Mouse (Mus musculus) limb, embryonic 11.5 days (tissue): ENCODE results near the gene Cd300lg. TPM values are rescaled to one million over a fixed set of nuclear protein-coding genes. Genes with fewer than 3 reads are reported as not detected.

ENCODE experiments used
- ATAC-seq: fragments of 200-750 bp; cut with Nextera tagmentation; 2 replicates; pipeline ENCODE4 v1.8.0; 2017; ENCODE audit warnings: low read depth; ENCODE audit not compliant: insufficient number of reproducible peaks, low FRiP score, low TSS enrichment
- DNase-seq: peaks from one replicate; pipeline ENCODE4 v3.0.0-alpha.2; 2015; ENCODE audit warnings: low spot score
- H3K27ac ChIP-seq: fragments of 300-500 bp; sonication (generic); replicated peaks from 2 replicates; pipeline ENCODE4 v1.5.1; 2014; ENCODE audit warnings: low read depth, mild to moderate bottlenecking, low read length
- H3K27me3 ChIP-seq: fragments of 300-500 bp; sonication (generic); 2 replicates; pipeline ENCODE4 v1.6.1; 2014; ENCODE audit warnings: mild to moderate bottlenecking, low read length, mixed read lengths; ENCODE audit not compliant: control insufficient read depth, insufficient read depth
- H3K36me3 ChIP-seq: fragments of 300-500 bp; sonication (generic); 2 replicates; pipeline ENCODE4 v1.6.1; 2014; ENCODE audit warnings: mild to moderate bottlenecking, low read length, moderate library complexity, mixed read lengths; ENCODE audit not compliant: control insufficient read depth, insufficient read depth
- H3K4me1 ChIP-seq: fragments of 300-500 bp; sonication (generic); 2 replicates; pipeline ENCODE4 v1.6.1; 2014; ENCODE audit warnings: low read length, mixed read lengths; ENCODE audit not compliant: control insufficient read depth, insufficient read depth
- H3K4me2 ChIP-seq: fragments of 300-500 bp; sonication (generic); 2 replicates; pipeline ENCODE4 v1.6.1; 2014; ENCODE audit warnings: low read depth, mild to moderate bottlenecking, moderate library complexity; ENCODE audit not compliant: severe bottlenecking
- H3K4me3 ChIP-seq: fragments of 300-500 bp; sonication (generic); 2 replicates; pipeline ENCODE4 v1.5.1; 2014; ENCODE audit warnings: low read depth, low read length
- H3K9ac ChIP-seq: fragments of 300-500 bp; sonication (generic); 2 replicates; pipeline ENCODE4 v1.6.1; 2014; ENCODE audit warnings: mild to moderate bottlenecking, low read length
- H3K9me3 ChIP-seq: fragments of 300-500 bp; sonication (generic); 2 replicates; pipeline ENCODE4 v1.6.1; 2016; ENCODE audit warnings: low read length; ENCODE audit not compliant: control insufficient read depth
- WGBS: fragments of 180-500 bp; shearing (Covaris S2); extraction: QIAGEN DNeasy Blood & Tissue Kit; methylation state at CpG from one replicate; pipeline ENCODE4 v1.1.7; 2014; 5-methylcytosine and 5-hydroxymethylcytosine counted together
- polyA plus RNA-seq: library from polyadenylated mRNA; unstranded; fragments of >200 nt; fragmentation: Nextera tagmentation; extraction: Ambion mirVana; gene quantifications from 2 replicates; pipeline ENCODE4 v1.2.1, GENCODE M21; 2014

Gene Cd300lg
- polyA plus RNA-seq, 1 experiment from 2014 or later = 0.35 TPM

GRCm38 (mm10) chr11:102061236-102061940 is 20.1 kb downstream of the Cd300lg start:
- peak; percentile 69; the same call in 1 of the 2 replicates for ATAC-seq
- Histone ChIP-seq H3K9me3 (no peaks in the 10 kb centered on the region), H3K4me3 (peak overlapping the region; percentile 33), H3K27ac (no peak overlapping the region), H3K27me3 (no peaks in the 10 kb centered on the region), H3K36me3 (peaks cover 3% of the 10 kb centered on the region; the same call in 1 of the 2 replicates), H3K9ac (0 out of 2 replicates have a peak overlapping the region, but pooled peaks have one; percentile 34), H3K4me2 (peak overlapping the region; percentile 84), H3K4me1 (no peaks in the 10 kb centered on the region)
- 2% methylated on average over 22 of the region's 23 CpGs for WGBS
- peak; percentile 88 for DNase-seq

DNA sequence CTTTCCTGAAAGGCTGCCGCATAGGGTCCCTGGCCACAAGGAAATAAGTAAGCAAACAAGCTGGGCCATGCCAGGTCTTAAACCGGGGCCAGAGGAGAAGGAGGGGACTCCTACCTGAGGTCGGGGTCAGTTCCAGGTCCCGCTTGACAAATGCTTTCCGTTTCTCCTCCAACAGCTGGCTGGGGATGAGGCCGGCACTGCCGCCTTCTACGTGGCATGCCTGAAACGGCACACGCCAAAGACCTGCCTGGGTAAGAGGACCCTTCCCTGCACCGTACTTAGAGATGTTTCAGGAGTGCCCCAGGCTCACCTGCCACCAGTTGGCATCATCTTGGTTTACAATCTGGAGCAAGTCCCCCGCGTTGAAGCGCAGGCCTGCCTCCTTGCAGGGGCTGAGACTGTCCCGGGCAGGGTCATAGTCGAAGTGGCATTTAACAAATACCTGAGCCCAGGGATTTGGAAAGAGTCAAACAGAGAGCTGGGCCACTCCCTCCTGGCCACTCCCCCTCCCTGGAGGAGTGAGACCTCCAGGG is 20.7 kb downstream of the Cd300lg start:
- Histone ChIP-seq H3K27me3 (no peaks in the 10 kb centered on the region), H3K4me3 (no peak overlapping the region), H3K4me1 (no peaks in the 10 kb centered on the region), H3K27ac (no peak overlapping the region), H3K36me3 (peaks cover 3% of the 10 kb centered on the region; the same call in 1 of the 2 replicates), H3K9ac (0 out of 2 replicates have a peak overlapping the region, but pooled peaks have one; percentile 19), H3K4me2 (peak overlapping the region; percentile 84), H3K9me3 (no peaks in the 10 kb centered on the region)
- DNase-seq (no peak), ATAC-seq (no peak)
- 19% methylated on average over 16 of the region's 16 CpGs for WGBS

DNA sequence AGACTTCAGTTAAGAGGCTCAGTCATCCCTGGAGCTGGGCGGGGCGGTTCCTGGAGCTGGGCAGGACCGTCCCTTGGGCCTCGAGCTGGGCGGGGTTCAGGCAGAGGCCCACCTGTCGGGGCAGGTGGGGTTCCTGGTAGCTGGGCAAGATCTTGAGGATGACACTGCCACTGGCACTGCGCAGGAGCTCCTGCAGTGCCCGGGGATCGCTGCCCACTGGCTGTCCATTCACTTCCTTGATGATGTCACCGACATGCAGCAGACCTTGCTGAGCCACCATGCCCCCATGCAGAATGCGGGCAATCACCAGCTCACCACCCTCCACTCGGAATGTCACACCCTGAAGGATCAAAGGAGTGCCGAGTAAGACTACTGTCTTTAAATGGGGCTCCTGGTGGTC is 21.8 kb downstream of the Cd300lg start:
- Histone ChIP-seq H3K4me1 (no peaks in the 10 kb centered on the region), H3K36me3 (peaks cover 3% of the 10 kb centered on the region; the same call in 1 of the 2 replicates), H3K4me2 (no peak overlapping the region), H3K27ac (no peak overlapping the region), H3K9me3 (no peaks in the 10 kb centered on the region), H3K9ac (no peak overlapping the region), H3K27me3 (no peaks in the 10 kb centered on the region), H3K4me3 (no peak overlapping the region)
- DNase-seq (no peak), ATAC-seq (no peak)
- WGBS = 62% methylated on average over 13 of the region's 13 CpGs

DNA sequence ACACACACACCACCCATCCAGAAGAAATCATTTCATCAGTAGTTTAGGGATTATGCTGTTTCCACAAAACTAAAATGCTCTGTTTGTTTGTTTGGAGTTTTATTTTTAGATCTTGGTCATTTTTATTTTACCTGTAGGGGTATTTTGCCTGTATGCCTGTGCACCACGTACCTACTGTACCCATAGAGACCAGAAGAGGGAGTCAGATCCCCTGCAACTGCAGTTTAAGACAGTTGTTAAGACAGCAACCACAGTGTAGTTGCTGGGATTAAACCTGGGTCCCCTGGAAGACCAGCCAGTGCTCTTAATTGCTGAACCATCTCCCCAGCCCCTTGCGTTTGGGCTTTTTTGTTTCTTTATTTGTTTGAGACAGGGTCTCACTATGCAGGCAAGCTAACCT is 27.7 kb downstream of the Cd300lg start:
- Histone ChIP-seq H3K27ac (no peak overlapping the region), H3K4me2 (no peak overlapping the region)
- no peak for DNase-seq

DNA sequence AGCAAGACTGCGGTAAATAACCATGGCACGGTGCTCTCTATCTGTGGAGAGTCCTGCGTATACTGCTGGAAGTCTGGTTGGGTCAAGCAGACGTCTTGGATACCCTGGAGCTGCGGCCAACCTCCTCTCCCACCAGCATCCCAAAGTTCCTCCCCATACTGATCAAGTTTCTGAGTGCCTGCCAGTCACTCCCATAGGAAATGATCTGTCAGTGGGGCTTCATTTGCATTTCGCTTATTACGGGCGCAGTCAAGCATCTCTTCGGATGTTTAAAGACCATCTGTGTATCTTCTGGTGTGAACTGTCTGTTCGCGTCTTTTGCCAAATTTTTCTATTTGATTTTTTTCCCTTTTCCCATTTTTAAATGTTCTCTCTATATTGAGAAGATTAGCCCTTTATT is 28.3 kb downstream of the Cd300lg start:
- Histone ChIP-seq H3K27ac (no peak overlapping the region), H3K4me2 (no peak overlapping the region), H3K27me3 (no peaks in the 10 kb centered on the region), H3K36me3 (no peaks in the 10 kb centered on the region), H3K4me3 (no peak overlapping the region), H3K9ac (no peak overlapping the region), H3K9me3 (no peaks in the 10 kb centered on the region), H3K4me1 (0 out of 2 replicates have a peak, but pooled peaks cover 3% of the 10 kb centered on the region)
- no peak for DNase-seq
- no peak for ATAC-seq
- 48% methylated on average over 11 of the region's 11 CpGs for WGBS

More for the DNA sequence above, 27.7 kb downstream of the Cd300lg start:
- 38% methylated on average over 2 of the region's 2 CpGs for WGBS
- 0 out of 2 replicates have a peak, but pooled peaks cover 3% of the 10 kb centered on the region for H3K4me1 ChIP-seq
- no peaks in the 10 kb centered on the region for H3K27me3 ChIP-seq
- H3K4me3 ChIP-seq = no peak overlapping the region
- ATAC-seq = no peak
- H3K36me3 ChIP-seq = no peaks in the 10 kb centered on the region
- H3K9ac ChIP-seq = no peak overlapping the region
- no peaks in the 10 kb centered on the region for H3K9me3 ChIP-seq

- Histone ChIP-seq H3K36me3 (no peaks in the 10 kb centered on the region), H3K27ac (no peak overlapping the region), H3K4me2 (no peak overlapping the region), H3K9me3 (no peaks in the 10 kb centered on the region), H3K4me1 (0 out of 2 replicates have a peak, but pooled peaks cover 3% of the 10 kb centered on the region), H3K4me3 (no peak overlapping the region), H3K27me3 (no peaks in the 10 kb centered on the region), H3K9ac (no peak overlapping the region)
- no peak for DNase-seq
- 1% methylated on average over 13 of the region's 13 CpGs for WGBS
- no peak for ATAC-seq
Observed at GRCm38 (mm10) chr11:102070426-102070825, 29.1 kb downstream of the Cd300lg start.

DNA sequence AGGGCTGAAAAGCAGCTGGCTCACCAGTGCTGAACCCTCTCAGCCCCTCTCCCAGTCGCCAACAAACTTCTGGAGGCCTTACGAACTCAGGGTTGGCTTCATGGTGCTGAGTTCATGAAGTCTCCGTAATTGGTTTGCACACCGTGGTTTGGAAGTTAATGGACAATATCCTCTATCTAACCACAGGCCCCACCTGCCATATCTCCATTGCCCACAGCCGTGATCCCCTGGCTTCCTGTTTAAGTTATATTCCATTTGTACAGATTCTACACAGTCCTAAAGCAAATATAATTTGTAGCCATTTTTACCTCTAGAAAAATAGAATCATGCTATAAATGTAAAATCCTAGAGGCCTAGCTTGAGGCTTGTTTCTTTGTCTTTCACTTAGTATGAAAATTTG is 31.4 kb downstream of the Cd300lg start:
- Histone ChIP-seq H3K27ac (no peak overlapping the region), H3K27me3 (no peaks in the 10 kb centered on the region), H3K4me3 (no peak overlapping the region), H3K9ac (no peak overlapping the region), H3K4me2 (no peak overlapping the region), H3K9me3 (no peaks in the 10 kb centered on the region), H3K36me3 (no peaks in the 10 kb centered on the region), H3K4me1 (0 out of 2 replicates have a peak, but pooled peaks cover 3% of the 10 kb centered on the region)
- WGBS = 84% methylated on average over 5 of the region's 5 CpGs
- DNase-seq (no peak), ATAC-seq (no peak)

DNA sequence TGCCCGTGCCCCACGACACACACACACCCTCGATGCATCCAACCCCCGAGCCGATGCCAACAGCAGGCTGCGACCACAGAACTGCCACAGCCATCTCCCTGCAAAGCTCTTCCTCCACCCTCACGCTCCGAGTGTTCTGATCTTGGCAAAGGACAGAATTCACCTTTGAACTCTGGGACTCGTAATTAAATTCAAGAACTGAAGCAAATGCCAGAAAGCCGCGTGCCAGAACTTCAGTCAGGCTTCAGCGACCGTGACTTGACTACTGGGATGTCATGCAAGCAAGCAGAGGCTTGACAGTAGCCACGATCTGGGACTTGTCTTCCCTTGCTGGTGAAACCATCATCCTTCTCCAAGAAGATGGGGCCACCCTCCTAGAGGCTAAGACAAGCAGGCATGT is 32.4 kb downstream of the Cd300lg start:
- H3K9ac ChIP-seq = no peak overlapping the region
- ATAC-seq = no peak
- whole genome bisulfite sequencing = 82% methylated on average over 14 of the region's 14 CpGs

More for the DNA sequence above, 32.4 kb downstream of the Cd300lg start:
- H3K27me3 ChIP-seq = no peaks in the 10 kb centered on the region
- no peak for DNase-seq
- H3K36me3 ChIP-seq = no peaks in the 10 kb centered on the region
- H3K4me1 ChIP-seq = no peaks in the 10 kb centered on the region
- no peak overlapping the region for H3K27ac ChIP-seq
- H3K4me3 ChIP-seq = no peak overlapping the region
- H3K4me2 ChIP-seq = no peak overlapping the region
- no peaks in the 10 kb centered on the region for H3K9me3 ChIP-seq
